Mouse (Mus musculus) B cell, adult (primary cell): ENCODE measurements around the gene Olfr1239. TPM values are rescaled to one million over a fixed set of nuclear protein-coding genes. Genes with fewer than 3 reads are reported as not detected.

Source experiments
- total RNA-seq: library from RNA; stranded (reverse); gene quantifications from 4 replicates; pipeline ENCODE4 v1.2.4, GENCODE M21; 2023; ENCODE audit not compliant: inconsistent age

The Olfr1239 gene
- total RNA-seq = not detected in 4 replicates

GRCm38 (mm10) chr2:89420307-89420706, at the start of gene Olfr1239:
Gene Olfr1239, minus strand, starts transcription at chr2:89420407.

GRCm38 (mm10) chr2:89442900-89443299, 22.7 kb upstream of the Olfr1239 start, which contains the start of gene Olfr1240:
Gene Olfr1240, minus strand, starts transcription at chr2:89443000.

GRCm38 (mm10) chr2:89409576-89409975, 10.6 kb downstream of the Olfr1239 start, which contains the start of gene Olfr1238:
Gene Olfr1238, minus strand, starts transcription at chr2:89409676.

Other genes with a start within 250 kb of the Olfr1239 start
- gene Olfr1225, start 245.7 kb downstream of the Olfr1239 start, total RNA-seq = not detected in 4 replicates
- gene Olfr1226, start 220.4 kb downstream of the Olfr1239 start, total RNA-seq = not detected in 4 replicates
- not detected in 4 replicates for gene Olfr1228, start 166.3 kb downstream of the Olfr1239 start, total RNA-seq
- not detected in 4 replicates for gene Olfr1229, start 132.4 kb downstream of the Olfr1239 start, total RNA-seq
- not detected in 4 replicates for gene Olfr1230, start 123.1 kb downstream of the Olfr1239 start, total RNA-seq
- gene Olfr1231, start 113.3 kb downstream of the Olfr1239 start, total RNA-seq = not detected in 4 replicates
- gene Olfr1232, start 90.7 kb downstream of the Olfr1239 start, total RNA-seq = not detected in 4 replicates
- not detected in 4 replicates for gene Olfr1233, start 78.0 kb downstream of the Olfr1239 start, total RNA-seq
- not detected in 4 replicates for gene Olfr1234, start 55.5 kb downstream of the Olfr1239 start, total RNA-seq
- gene Olfr1238, start 10.7 kb downstream of the Olfr1239 start, total RNA-seq = 0.09 TPM in 1 of 4 replicates, not detected in the others
- not detected in 4 replicates for gene Olfr1240, start 22.6 kb upstream of the Olfr1239 start, total RNA-seq
- not detected in 4 replicates for gene Olfr1241, start 66.7 kb upstream of the Olfr1239 start, total RNA-seq
- not detected in 4 replicates for gene Olfr1242, start 77.9 kb upstream of the Olfr1239 start, total RNA-seq
- gene Olfr1243, start 111.1 kb upstream of the Olfr1239 start, total RNA-seq = not detected in 4 replicates
- not detected in 4 replicates for gene Olfr1245, start 158.0 kb upstream of the Olfr1239 start, total RNA-seq
- not detected in 4 replicates for gene Olfr1246, start 172.8 kb upstream of the Olfr1239 start, total RNA-seq
- 0.12 TPM in 1 of 4 replicates, not detected in the others for gene Olfr1247, start 193.7 kb upstream of the Olfr1239 start, total RNA-seq
- gene Olfr1248, start 197.8 kb upstream of the Olfr1239 start, total RNA-seq = not detected in 4 replicates
- not detected in 4 replicates for gene Olfr1249, start 214.6 kb upstream of the Olfr1239 start, total RNA-seq
- gene Olfr1250, start 241.1 kb upstream of the Olfr1239 start, total RNA-seq = not detected in 4 replicates